Mouse (Mus musculus) colon, adult 2 months (tissue): ENCODE results near the gene Clpx. TPM values are rescaled to one million over a fixed set of nuclear protein-coding genes. Genes with fewer than 3 reads are reported as not detected.

Experiments used
- polyA plus RNA-seq: library from polyadenylated mRNA; depleted of rRNA; stranded (reverse); fragments of >200 nt; gene quantifications from 2 replicates; pipeline ENCODE4 v1.2.3, GENCODE M21; 2012; rRNA removed

Clpx gene
- 7.6 and 10.6 TPM in 2 replicates for polyA plus RNA-seq

GRCm38 (mm10) chr9:65293973-65294715 lies at the start of gene Clpx:
Clpx (plus strand) TSS chr9:65294260.

GRCm38 (mm10) chr9:65264959-65265358 lies 29.1 kb upstream of the Clpx start, which contains the start of gene Cilp:
Cilp (plus strand) TSS chr9:65265180.

GRCm38 (mm10) chr9:65345854-65346475 lies 51.9 kb downstream of the Clpx start, which contains the start of gene Pdcd7:
Pdcd7 (plus strand) TSS chr9:65346104.

DNA sequence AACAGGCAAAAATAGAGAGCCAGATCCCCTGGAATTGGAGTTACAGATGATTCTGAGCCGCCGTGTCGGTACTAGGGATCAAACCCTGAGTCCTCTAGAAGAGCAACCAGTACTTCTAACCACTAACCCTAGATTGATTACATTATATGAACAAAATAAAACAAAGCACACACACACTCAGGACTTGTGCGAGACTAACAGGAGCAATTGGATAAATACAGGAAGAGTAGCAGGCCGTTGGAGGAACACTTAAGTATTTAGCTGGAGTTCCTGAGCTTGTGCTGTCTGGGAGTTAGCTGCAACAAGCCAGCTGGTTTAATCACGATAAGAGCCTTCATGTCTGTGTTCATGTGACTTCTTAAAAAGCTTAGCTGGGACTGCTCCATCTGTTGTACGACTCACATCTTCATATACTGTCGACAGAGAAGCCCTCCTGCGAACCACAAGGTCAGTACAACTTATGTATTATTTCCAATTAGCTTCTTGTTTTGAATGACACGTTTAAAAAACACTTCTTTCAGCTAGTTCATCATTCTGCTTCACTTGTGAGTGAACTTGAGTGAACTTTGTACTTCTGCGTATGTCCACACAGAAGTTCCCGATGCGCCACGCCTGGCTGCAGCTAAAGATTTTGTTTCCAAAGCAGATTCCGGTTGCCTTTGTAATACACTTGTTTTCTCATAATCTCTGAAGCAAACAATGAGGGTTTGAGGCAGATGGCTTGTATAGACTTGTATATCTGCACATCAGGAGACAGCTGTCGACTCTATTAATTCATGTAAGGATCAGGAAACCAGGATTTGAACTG lies 66.8 kb downstream of the Clpx start, which contains the start of gene Ubap1l:
Gene Ubap1l (plus strand): TSS at position 401 of the 808 bp plus-strand sequence.

Other genes starting within 250 kb of the Clpx start
- gene Igdcc4, start 192.8 kb upstream of the Clpx start, polyA plus RNA-seq = 23.3 and 25.4 TPM in 2 replicates
- gene Igdcc3, start 153.1 kb upstream of the Clpx start, polyA plus RNA-seq = 0.14 and 0.19 TPM in 2 replicates
- 13.5 and 16.8 TPM in 2 replicates for gene Parp16, start 98.9 kb upstream of the Clpx start, polyA plus RNA-seq
- 8.3 and 10.1 TPM in 2 replicates for gene Cilp, start 29.1 kb upstream of the Clpx start, polyA plus RNA-seq
- gene Pdcd7, start 51.8 kb downstream of the Clpx start, polyA plus RNA-seq = 11.4 and 14.9 TPM in 2 replicates
- 0.31 and 0.57 TPM in 2 replicates for gene Ubap1l, start 66.8 kb downstream of the Clpx start, polyA plus RNA-seq
- gene Kbtbd13, start 97.4 kb downstream of the Clpx start, polyA plus RNA-seq = 1.3 and 2.0 TPM in 2 replicates
- 6.4 and 8.7 TPM in 2 replicates for gene Rasl12, start 104.2 kb downstream of the Clpx start, polyA plus RNA-seq
- 2.3 and 2.7 TPM in 2 replicates for gene Slc51b, start 128.7 kb downstream of the Clpx start, polyA plus RNA-seq
- 8.4 and 10.7 TPM in 2 replicates for gene Mtfmt, start 141.5 kb downstream of the Clpx start, polyA plus RNA-seq
- 11.5 and 12.6 TPM in 2 replicates for gene Spg21, start 166.7 kb downstream of the Clpx start, polyA plus RNA-seq
- not detected in 2 replicates for gene Ankdd1a, start 225.9 kb downstream of the Clpx start, polyA plus RNA-seq